Mouse (Mus musculus) heart, adult 2 months (tissue): ENCODE measurements around the gene Ap2s1.

Experiments
- CTCF ChIP-seq: fragments of 200-600 bp; IDR thresholded peaks from 2 replicates; pipeline ENCODE4 v1.8.1; 2022; ENCODE audit warnings: antibody characterized with exemption, mild to moderate bottlenecking, moderate library complexity
- EP300 ChIP-seq: fragments of 200-500 bp; IDR thresholded peaks from 2 replicates; pipeline ENCODE4 v1.6.1; 2011; ENCODE audit warnings: low read depth, low read length, control low read depth; ENCODE audit not compliant: insufficient read depth
- POLR2A ChIP-seq: fragments of 200-500 bp; IDR thresholded peaks from 2 replicates; pipeline ENCODE4 v1.6.1; 2011; ENCODE audit warnings: mild to moderate bottlenecking, low read depth, low read length, control low read depth; ENCODE audit not compliant: insufficient read depth

GRCm38 (mm10) chr7:16746093-16746492 lies 7.9 kb downstream of the Ap2s1 start:
- TF ChIP-seq POLR2A = no peak
- TF ChIP-seq CTCF = peak; percentile 92
- no peak for TF ChIP-seq EP300
